Mouse (Mus musculus): ENCODE results near the gene Ica1. TPM values are rescaled to one million over a fixed set of nuclear protein-coding genes. Genes with fewer than 3 reads are reported as not detected.

Ica1 gene
- polyA plus RNA-seq, 1 experiment from 2014 or later: 28.2 TPM

Other genes starting within 250 kb of the Ica1 start
- 0.39 and 0.63 TPM in 2 replicates for gene Nxph1, start 169.9 kb upstream of the Ica1 start, polyA plus RNA-seq (2015; fragmentation: Nextera tagmentation; extraction: Ambion mirVana)